Mouse (Mus musculus) embryonic facial prominence, embryonic 14.5 days (tissue): ENCODE results near the gene Fancd2os. TPM values are rescaled to one million over a fixed set of nuclear protein-coding genes. Genes with fewer than 3 reads are reported as not detected.
A peak's percentile ranks its signal among the peaks of the same experiment; 100 is the strongest.

Source experiments
- ATAC-seq: fragments of 200-750 bp; cut with Nextera tagmentation; 2 replicates; pipeline ENCODE4 v1.8.0; 2017; ENCODE audit warnings: low read depth, moderate number of reproducible peaks, moderate TSS enrichment
- DNase-seq: peaks from one replicate; pipeline ENCODE4 v3.0.0-alpha.2; 2015; ENCODE audit warnings: low spot score
- H3K27ac ChIP-seq: fragments of 300-500 bp; sonication (generic); replicated peaks from 2 replicates; pipeline ENCODE4 v1.5.1; 2014; ENCODE audit warnings: low read depth, mild to moderate bottlenecking, low read length, moderate library complexity
- H3K27me3 ChIP-seq: fragments of 300-500 bp; sonication (generic); replicated peaks from 2 replicates; pipeline ENCODE4 v1.6.1; 2014; ENCODE audit warnings: low read length; ENCODE audit not compliant: control insufficient read depth, insufficient read depth
- H3K36me3 ChIP-seq: fragments of 300-500 bp; sonication (generic); 2 replicates; pipeline ENCODE4 v1.6.1; 2014; ENCODE audit warnings: low read length, mixed read lengths; ENCODE audit not compliant: control insufficient read depth, insufficient read depth
- H3K4me1 ChIP-seq: fragments of 300-500 bp; sonication (generic); 2 replicates; pipeline ENCODE4 v1.6.1; 2014; ENCODE audit warnings: antibody characterized with exemption, low read length; ENCODE audit not compliant: control insufficient read depth, insufficient read depth
- H3K4me2 ChIP-seq: fragments of 300-500 bp; sonication (generic); 2 replicates; pipeline ENCODE4 v1.6.1; 2014; ENCODE audit warnings: low read depth, mild to moderate bottlenecking, low read length, moderate library complexity, mixed read lengths
- H3K4me3 ChIP-seq: fragments of 300-500 bp; sonication (generic); 2 replicates; pipeline ENCODE4 v1.5.1; 2014; ENCODE audit warnings: low read depth, mild to moderate bottlenecking, low read length
- H3K9ac ChIP-seq: fragments of 300-500 bp; sonication (generic); 2 replicates; pipeline ENCODE4 v1.6.1; 2014; ENCODE audit warnings: low read depth, mild to moderate bottlenecking, low read length, moderate library complexity, mixed read lengths
- H3K9me3 ChIP-seq: fragments of 300-500 bp; sonication (generic); 2 replicates; pipeline ENCODE4 v1.6.1; 2016; ENCODE audit warnings: low read length; ENCODE audit not compliant: control insufficient read depth
- WGBS: fragments of 180-500 bp; shearing (Covaris S2); extraction: QIAGEN DNeasy Blood & Tissue Kit; methylation state at CpG from one replicate; pipeline ENCODE4 v1.1.7; 2014; 5-methylcytosine and 5-hydroxymethylcytosine counted together
- polyA plus RNA-seq: library from polyadenylated mRNA; unstranded; fragments of >200 nt; fragmentation: Nextera tagmentation; extraction: Ambion mirVana; gene quantifications from 2 replicates; pipeline ENCODE4 v1.2.1, GENCODE M21; 2014

The Fancd2os gene
- polyA plus RNA-seq, 1 experiment from 2014 or later, result not detected

DNA sequence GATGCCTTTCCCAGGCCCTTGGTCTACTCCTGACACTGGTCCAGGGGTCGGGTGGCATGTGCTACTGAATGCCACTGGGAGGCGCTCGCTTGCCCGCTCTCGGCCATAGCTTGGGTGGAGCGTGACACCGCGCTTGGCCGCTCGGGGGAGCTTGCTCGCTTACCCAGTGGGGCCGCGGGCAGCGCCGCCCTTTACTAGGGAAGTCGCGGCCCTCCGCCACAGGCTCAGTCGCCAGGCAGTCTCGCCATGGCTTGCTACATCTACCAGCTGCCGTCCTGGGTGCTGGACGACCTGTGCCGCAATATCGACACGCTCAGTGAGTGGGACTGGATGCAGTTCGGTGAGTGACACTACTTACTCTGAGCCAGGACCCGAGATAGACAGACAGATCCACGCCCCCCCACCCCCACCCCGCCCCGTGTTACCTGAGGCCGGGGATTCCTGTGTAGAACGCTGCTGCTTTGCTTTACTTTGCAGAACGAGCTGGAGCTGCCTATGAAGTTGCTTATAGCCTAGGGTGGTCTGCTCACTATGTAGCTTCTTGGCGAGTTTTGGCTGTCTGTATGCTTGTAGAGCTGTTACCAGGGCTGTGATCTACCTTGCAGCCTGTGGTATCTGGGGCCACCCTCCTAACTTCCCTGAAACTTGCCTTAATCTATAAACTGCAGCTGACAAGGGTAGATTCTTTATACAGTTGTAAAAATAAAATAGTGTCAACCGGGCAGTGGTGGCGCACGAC, 38.0 kb upstream of the Fancd2os start, which contains the start of gene Irak2:
TSS of gene Irak2 (plus strand) at position 166 of the 739 bp plus-strand sequence.
- H3K4me1 ChIP-seq, result no peaks in the 10 kb centered on the region
- peak; percentile 95 for ATAC-seq
- 8% methylated on average over 33 of the region's 37 CpGs for WGBS
- H3K27me3 ChIP-seq, result no peaks in the 10 kb centered on the region
- H3K9me3 ChIP-seq, result no peaks in the 10 kb centered on the region
- H3K4me2 ChIP-seq, result peak within 1 kb of the TSS; percentile 63
- H3K9ac ChIP-seq, result peak within 1 kb of the TSS; percentile 69
- peak within 1 kb of the TSS; percentile 51 for H3K4me3 ChIP-seq
- DNase-seq, result peak; percentile 94
- H3K27ac ChIP-seq, result no peak within 1 kb of the TSS
- 0 out of 2 replicates have a peak, but pooled peaks cover 1% of the 10 kb centered on the region for H3K36me3 ChIP-seq

DNA sequence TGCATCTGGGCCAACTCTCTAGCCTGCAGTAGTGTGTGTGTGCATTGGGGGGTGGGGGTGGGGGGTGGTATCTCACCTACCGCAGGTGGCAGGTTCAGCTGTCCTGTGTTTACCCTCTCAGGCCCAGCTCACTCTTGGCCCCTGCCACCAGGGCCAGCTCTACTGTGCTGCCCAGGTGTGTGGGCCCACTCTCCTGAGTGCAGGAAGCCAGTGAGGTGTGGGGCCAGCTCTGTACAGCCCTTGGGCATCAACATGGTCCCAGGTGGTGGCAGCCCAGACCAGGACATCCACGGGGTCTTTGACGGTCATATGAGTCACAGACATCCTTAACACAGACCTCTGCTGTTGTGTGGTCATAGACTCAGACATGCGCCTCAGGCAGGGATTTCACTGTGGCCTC, 32.3 kb upstream of the Fancd2os start:
- no peak for ATAC-seq
- Histone ChIP-seq H3K4me2 (no peak overlapping the region), H3K9me3 (no peaks in the 10 kb centered on the region), H3K27me3 (no peaks in the 10 kb centered on the region), H3K36me3 (peaks cover 54% of the 10 kb centered on the region), H3K27ac (no peak overlapping the region), H3K4me3 (no peak overlapping the region), H3K4me1 (no peaks in the 10 kb centered on the region), H3K9ac (no peak overlapping the region)
- 92% methylated on average over 4 of the region's 4 CpGs for WGBS
- DNase-seq, result no peak

DNA sequence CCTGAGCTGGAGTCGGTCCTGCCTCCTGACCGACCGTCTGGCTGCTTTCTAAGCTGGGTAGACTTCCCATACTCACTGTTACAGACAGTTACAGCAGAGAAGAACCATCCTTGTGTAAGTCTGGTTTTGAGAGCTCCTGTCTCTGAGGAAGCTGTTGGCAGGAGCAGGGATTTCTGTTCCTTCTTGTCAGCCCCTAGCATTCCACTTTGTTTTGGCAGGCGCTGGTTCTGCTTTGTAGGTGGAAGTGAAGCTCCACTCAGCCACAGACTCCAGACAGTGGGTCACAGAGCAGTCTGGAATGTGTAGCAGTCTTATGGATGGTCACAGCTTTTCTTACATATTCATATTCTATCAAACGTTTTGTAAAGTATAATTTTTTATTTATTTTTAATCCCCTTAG, 29.8 kb upstream of the Fancd2os start:
- H3K9me3 ChIP-seq, result no peaks in the 10 kb centered on the region
- H3K36me3 ChIP-seq, result peaks cover 58% of the 10 kb centered on the region
- ATAC-seq (no peak), DNase-seq (no peak)
- H3K27me3 ChIP-seq, result no peaks in the 10 kb centered on the region
- H3K4me3 ChIP-seq, result no peak overlapping the region
- H3K4me1 ChIP-seq, result 0 out of 2 replicates have a peak, but pooled peaks cover 3% of the 10 kb centered on the region
- H3K27ac ChIP-seq, result no peak overlapping the region
- no peak overlapping the region for H3K4me2 ChIP-seq
- 82% methylated on average over 5 of the region's 5 CpGs for WGBS
- no peak overlapping the region for H3K9ac ChIP-seq

- no peaks in the 10 kb centered on the region for H3K9me3 ChIP-seq
- peak overlapping the region; percentile 72 for H3K4me2 ChIP-seq
- H3K27me3 ChIP-seq, result no peaks in the 10 kb centered on the region
- H3K9ac ChIP-seq, result peak overlapping the region; percentile 88
- 33% methylated on average over 5 of the region's 5 CpGs for WGBS
- H3K4me3 ChIP-seq, result peak overlapping the region; percentile 78
- no peak overlapping the region for H3K27ac ChIP-seq
- peak; percentile 8 for DNase-seq
- 0 out of 2 replicates have a peak, but pooled peaks cover 8% of the 10 kb centered on the region for H3K4me1 ChIP-seq
- H3K36me3 ChIP-seq, result peaks cover 24% of the 10 kb centered on the region
- ATAC-seq, result no peak
Observed at GRCm38 (mm10) chr6:113624989-113625770, 24.7 kb upstream of the Fancd2os start.

GRCm38 (mm10) chr6:113623941-113624751, 23.6 kb upstream of the Fancd2os start, which contains the start of gene Vhl:
TSS of gene Vhl (plus strand) at chr6:113623959.
- Histone ChIP-seq H3K9ac (peak within 1 kb of the TSS; percentile 88), H3K4me1 (0 out of 2 replicates have a peak, but pooled peaks cover 8% of the 10 kb centered on the region), H3K9me3 (no peaks in the 10 kb centered on the region), H3K4me3 (peak within 1 kb of the TSS; percentile 78), H3K27ac (peak within 1 kb of the TSS; percentile 90), H3K4me2 (peak within 1 kb of the TSS; percentile 72), H3K36me3 (peaks cover 14% of the 10 kb centered on the region), H3K27me3 (no peaks in the 10 kb centered on the region)
- DNase-seq, result peak; percentile 91
- ATAC-seq, result peak; percentile 86
- WGBS, result under 1% methylated on average over 30 of the region's 76 CpGs

DNA sequence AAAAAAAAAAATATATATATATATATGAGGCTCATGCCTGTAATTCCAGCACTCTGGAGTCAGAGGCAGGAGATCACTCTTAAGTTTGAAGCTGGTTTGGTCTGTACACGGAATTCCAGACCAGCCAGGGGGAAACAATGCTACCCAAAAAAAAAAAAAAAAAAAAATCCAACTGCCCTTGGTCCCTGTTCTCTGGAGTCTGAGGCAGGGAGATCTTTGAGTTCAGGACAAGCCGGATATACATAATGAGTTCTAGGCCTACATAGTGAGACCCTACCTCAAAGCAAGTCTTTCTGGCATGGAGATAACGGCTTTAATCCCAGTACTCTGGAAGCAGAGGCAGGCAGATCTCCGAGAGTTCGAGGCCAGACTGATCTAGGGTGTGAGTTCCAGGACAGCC, 22.9 kb upstream of the Fancd2os start:
- no peak for ATAC-seq
- no peaks in the 10 kb centered on the region for H3K9me3 ChIP-seq
- H3K27me3 ChIP-seq, result no peaks in the 10 kb centered on the region
- 0 out of 2 replicates have a peak, but pooled peaks cover 8% of the 10 kb centered on the region for H3K4me1 ChIP-seq
- peak overlapping the region; percentile 90; the same call in 1 of the 2 replicates for H3K27ac ChIP-seq
- no peak for DNase-seq
- peak overlapping the region; percentile 78 for H3K4me3 ChIP-seq
- peak overlapping the region; percentile 72 for H3K4me2 ChIP-seq
- H3K36me3 ChIP-seq, result peaks cover 9% of the 10 kb centered on the region; the same call in 1 of the 2 replicates
- peak overlapping the region; percentile 88; the same call in 1 of the 2 replicates for H3K9ac ChIP-seq
- 65% methylated on average over 5 of the region's 5 CpGs for WGBS

GRCm38 (mm10) chr6:113615489-113615888, 15.0 kb upstream of the Fancd2os start:
- H3K27me3 ChIP-seq, result no peaks in the 10 kb centered on the region
- 91% methylated on average over 4 of the region's 4 CpGs for WGBS
- H3K36me3 ChIP-seq, result peaks cover 60% of the 10 kb centered on the region
- no peak for DNase-seq
- no peak overlapping the region for H3K4me2 ChIP-seq
- no peaks in the 10 kb centered on the region for H3K4me1 ChIP-seq
- no peak for ATAC-seq
- H3K27ac ChIP-seq, result no peak overlapping the region
- 0 out of 2 replicates have a peak, but pooled peaks cover 5% of the 10 kb centered on the region for H3K9me3 ChIP-seq
- H3K9ac ChIP-seq, result no peak overlapping the region
- no peak overlapping the region for H3K4me3 ChIP-seq

DNA sequence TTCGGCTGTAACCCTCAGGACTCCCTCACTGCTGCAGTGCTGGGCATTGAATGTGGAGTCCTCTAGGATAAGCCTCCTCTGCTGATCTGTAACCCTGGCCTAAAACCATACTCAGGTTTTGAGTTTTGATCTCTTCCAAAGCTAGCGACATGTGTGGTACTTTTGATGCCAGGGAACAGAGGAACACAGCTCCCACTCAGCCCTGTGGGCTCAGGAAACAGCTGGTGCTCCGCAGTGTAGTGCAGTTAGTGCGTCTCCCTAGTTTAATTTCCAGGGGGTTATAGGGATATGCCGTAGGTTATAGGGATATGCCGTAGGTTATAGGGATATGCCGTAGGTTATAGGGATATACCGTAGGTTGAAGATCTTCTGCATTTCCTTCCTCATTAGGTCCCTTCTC, 14.5 kb upstream of the Fancd2os start:
- no peaks in the 10 kb centered on the region for H3K27me3 ChIP-seq
- H3K36me3 ChIP-seq, result peaks cover 62% of the 10 kb centered on the region
- ATAC-seq (no peak), DNase-seq (no peak)
- H3K27ac ChIP-seq, result no peak overlapping the region
- no peak overlapping the region for H3K9ac ChIP-seq
- 95% methylated on average over 8 of the region's 8 CpGs for WGBS
- H3K4me2 ChIP-seq, result no peak overlapping the region
- H3K4me1 ChIP-seq, result no peaks in the 10 kb centered on the region
- no peak overlapping the region for H3K4me3 ChIP-seq
- H3K9me3 ChIP-seq, result 0 out of 2 replicates have a peak, but pooled peaks cover 5% of the 10 kb centered on the region
